Mouse (Mus musculus) cortical plate, adult 2 months (tissue): ENCODE measurements around the gene Nkap. TPM values are rescaled to one million over a fixed set of nuclear protein-coding genes. Genes with fewer than 3 reads are reported as not detected.
A peak's percentile ranks its signal among the peaks of the same experiment; 100 is the strongest.
"Not testable (repeated sequence)": the region's sequence is repeated elsewhere in the genome, so short reads cannot be mapped to it uniquely, and the experiment has no call there.

ENCODE experiments used
- H3K27ac ChIP-seq: fragments of 200-500 bp; 2 replicates; pipeline ENCODE4 v1.5.1; 2012; ENCODE audit warnings: low read length, control low read depth, inconsistent platforms; ENCODE audit not compliant: insufficient read depth
- H3K4me1 ChIP-seq: fragments of 200-500 bp; 2 replicates; pipeline ENCODE4 v1.6.1; 2011; ENCODE audit warnings: low read length; ENCODE audit not compliant: control insufficient read depth, insufficient read depth
- H3K4me3 ChIP-seq: fragments of 200-500 bp; 2 replicates; pipeline ENCODE4 v1.5.1; 2011; ENCODE audit warnings: mild to moderate bottlenecking, low read length, control low read depth; ENCODE audit not compliant: insufficient read depth
- CTCF ChIP-seq: fragments of 200-500 bp; IDR thresholded peaks from 2 replicates; pipeline ENCODE4 v1.5.1; 2011; ENCODE audit warnings: mild to moderate bottlenecking, control low read depth, low read length; ENCODE audit not compliant: insufficient read depth; ENCODE audit errors: extremely low read depth
- POLR2A ChIP-seq: fragments of 200-500 bp; IDR thresholded peaks from 2 replicates; pipeline ENCODE4 v1.6.1; 2011; ENCODE audit warnings: mild to moderate bottlenecking, low read length, control low read depth; ENCODE audit not compliant: insufficient read depth; ENCODE audit errors: extremely low read depth
- polyA plus RNA-seq: library from polyadenylated mRNA; depleted of rRNA; stranded (reverse); fragments of >200 nt; gene quantifications from 2 replicates; pipeline ENCODE4 v1.2.3, GENCODE M21; 2012

Nkap gene
- polyA plus RNA-seq, 1 experiment = 4.6 TPM

DNA sequence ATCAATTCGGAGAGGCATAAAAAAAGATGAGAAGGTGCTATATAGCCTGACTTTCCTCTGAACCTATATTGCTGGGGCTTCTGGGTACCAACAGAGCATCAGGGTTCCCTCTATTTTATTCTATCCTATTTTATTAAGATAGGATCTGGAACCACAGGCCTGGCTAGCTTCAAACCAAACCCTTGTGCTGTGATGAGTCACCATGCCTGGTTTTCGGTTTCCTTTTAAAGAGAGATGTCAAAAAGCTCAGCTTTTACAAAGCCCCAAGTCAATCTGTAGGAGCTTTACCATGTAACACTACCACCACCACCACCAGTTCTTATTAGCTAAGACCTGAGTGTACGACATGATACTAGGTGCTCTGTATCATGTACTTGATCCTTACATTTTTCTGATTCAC is 27.9 kb upstream of the Nkap start:
- no peak overlapping the region for H3K27ac ChIP-seq
- H3K4me3 ChIP-seq = no peak overlapping the region
- no peak for TF ChIP-seq CTCF
- H3K4me1 ChIP-seq = no peaks in the 10 kb centered on the region

DNA sequence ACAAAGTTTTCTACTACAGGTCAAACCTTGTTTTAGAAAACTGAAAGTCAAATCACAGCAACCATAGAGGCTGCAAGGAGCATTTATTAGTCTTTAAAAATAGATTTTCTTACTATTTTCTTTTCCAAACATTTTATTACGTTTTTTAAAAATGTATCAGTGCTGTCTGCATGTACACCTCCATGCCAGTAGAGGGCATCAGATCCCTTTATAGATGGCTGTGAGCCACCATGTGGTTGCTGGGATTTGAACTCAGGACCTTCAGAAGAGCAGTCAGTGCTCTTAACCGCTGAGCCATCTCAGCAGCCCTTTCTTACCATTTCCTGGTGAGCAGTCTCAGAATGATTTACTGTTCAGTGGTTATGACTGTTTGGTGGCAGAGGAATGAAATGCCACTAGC is 22.8 kb upstream of the Nkap start:
- H3K27ac ChIP-seq = no peak overlapping the region
- TF ChIP-seq POLR2A = no peak
- no peak for TF ChIP-seq CTCF
- H3K4me1 ChIP-seq = no peaks in the 10 kb centered on the region
- H3K4me3 ChIP-seq = no peak overlapping the region

DNA sequence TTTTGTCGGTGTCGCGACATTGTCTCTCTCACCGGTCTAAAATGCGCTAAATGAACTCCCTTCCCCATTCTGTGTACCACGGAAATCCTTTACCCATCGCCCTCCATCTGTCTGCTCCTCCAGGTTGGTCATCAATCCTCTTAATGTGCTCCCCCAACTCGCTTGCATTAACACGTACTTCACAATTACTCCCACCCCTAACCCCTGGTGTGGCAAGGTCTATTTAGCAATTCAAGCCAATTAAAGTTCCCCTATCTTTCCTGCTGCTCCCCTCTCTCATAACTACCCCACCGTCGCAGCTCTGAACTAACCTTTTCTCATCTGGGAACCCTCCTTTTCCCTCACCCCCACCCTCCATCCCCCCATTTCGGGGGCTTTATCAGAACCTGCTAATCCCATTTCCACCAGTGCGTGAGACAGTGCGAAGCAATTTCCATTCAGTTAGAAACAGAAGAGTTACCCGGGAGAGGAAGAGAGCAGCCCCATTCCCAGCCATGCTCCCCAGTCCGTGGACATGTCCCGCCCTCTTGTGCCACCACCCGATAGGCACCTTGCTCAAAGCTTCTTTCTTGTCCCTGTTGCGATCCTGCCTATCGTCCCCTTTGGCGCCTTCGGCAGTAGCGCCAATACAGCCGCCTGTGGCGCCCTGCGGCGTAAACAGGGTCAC is 16.9 kb upstream of the Nkap start:
- H3K4me1 ChIP-seq = no peaks in the 10 kb centered on the region
- H3K27ac ChIP-seq = peak overlapping the region; percentile 43; the same call in 1 of the 2 replicates
- H3K4me3 ChIP-seq = peak overlapping the region; percentile 92
- TF ChIP-seq CTCF = no peak
- TF ChIP-seq POLR2A = no peak

DNA sequence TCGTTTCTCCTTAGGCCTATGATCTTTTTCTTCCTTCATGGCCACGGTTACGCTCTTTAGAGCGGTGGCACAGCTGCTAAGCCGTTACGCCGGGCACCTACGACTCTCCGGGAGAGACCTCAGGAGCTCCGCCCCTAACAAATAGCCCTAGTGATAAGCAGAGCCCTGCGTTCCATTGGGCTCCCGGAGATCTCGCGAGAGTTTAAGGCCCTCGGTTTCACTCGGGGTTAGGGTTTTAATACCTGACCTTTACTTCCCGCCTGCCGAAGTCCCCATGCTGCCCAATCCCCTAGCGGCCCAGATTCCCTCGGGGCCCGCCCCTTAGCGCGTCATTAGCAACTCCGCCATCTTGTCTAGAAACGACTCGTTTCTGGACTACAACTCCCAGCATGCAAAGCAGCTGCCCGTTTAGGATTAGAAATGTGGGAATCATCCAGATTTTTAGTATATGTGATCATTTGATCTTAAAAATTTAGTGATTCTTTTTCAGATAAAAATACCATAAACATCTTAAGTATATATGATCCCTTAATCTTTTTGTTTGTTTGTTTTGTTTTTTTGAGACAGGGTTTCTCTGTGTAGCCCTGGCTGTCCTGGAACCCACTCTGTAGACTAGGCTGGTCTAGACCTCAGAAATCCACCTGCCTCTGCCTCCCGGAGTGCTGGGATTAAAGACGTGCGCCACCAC is 16.3 kb upstream of the Nkap start, which contains the start of gene Upf3b:
Gene Upf3b, minus strand, starts transcription at position 130 of the 688 bp plus-strand sequence.
- peak within 1 kb of the TSS; percentile 92 for H3K4me3 ChIP-seq
- H3K27ac ChIP-seq = peak within 1 kb of the TSS; percentile 43; the same call in 1 of the 2 replicates
- H3K4me1 ChIP-seq = no peaks in the 10 kb centered on the region
- TF ChIP-seq CTCF (no peak), POLR2A (peak; percentile 77; the same call in 1 of the 2 replicates)

DNA sequence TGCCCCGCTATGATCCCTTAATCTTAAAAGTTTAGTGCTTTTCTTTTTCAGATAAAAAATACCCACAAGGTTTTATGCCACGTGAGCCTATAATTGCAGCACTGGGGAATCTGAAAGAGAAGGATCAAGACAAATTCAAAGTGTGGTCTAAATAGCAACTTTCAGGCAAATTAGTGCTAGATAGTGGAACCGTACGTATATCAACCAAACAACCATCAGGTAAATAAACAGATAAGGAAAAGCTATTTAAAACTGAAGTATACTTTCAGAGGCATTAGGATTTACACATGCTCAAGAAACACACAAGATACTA is 15.8 kb upstream of the Nkap start:
- Histone ChIP-seq H3K27ac (no peak overlapping the region), H3K4me3 (no peak overlapping the region), H3K4me1 (no peaks in the 10 kb centered on the region)
- TF ChIP-seq CTCF (no peak), POLR2A (no peak)

DNA sequence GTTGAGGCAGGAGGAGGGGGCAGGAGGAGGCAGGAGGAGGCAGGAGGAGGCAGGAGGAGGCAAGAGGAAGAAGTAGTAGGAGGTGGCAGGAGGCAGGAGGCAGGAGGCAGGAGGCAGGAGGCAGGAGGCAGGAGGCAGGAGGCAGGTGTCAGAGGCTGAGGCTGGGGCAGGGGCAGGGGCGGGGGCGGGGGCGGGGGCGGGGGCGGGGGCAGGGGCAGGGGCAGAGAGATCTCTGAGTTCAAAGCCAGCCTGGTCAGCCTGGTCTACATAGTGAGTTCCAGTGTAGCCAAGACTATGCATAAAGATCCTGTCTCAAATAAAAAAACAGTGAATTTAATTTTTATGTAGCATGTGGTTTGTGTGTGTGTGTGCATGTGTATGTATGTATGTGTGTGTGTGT is 9.5 kb upstream of the Nkap start:
- Histone ChIP-seq H3K4me1 (no peaks in the 10 kb centered on the region), H3K4me3 (no peak overlapping the region), H3K27ac (no peak overlapping the region)
- TF ChIP-seq CTCF = no peak
- TF ChIP-seq POLR2A = no peak

DNA sequence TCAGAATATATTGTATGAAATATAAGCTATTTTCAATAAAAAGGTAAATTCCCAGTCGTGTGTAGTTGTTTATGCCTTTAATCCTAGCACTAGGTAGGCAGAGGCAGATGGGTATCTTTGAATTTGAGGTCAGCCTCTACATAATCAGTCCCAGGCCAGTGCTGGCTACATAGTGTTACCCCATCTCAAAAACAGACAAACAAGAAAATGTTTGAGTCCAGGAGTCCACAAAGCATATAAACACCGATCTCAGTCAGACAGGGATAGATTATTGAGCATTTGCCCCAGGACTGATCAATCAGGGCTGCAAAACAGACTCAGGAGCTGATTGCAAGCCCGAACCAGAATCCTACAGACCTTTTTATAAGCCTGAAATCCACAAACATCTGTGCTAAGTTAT is 7.0 kb upstream of the Nkap start:
- Histone ChIP-seq H3K27ac (no peak overlapping the region), H3K4me3 (no peak overlapping the region), H3K4me1 (no peaks in the 10 kb centered on the region)
- TF ChIP-seq POLR2A (no peak), CTCF (no peak)

DNA sequence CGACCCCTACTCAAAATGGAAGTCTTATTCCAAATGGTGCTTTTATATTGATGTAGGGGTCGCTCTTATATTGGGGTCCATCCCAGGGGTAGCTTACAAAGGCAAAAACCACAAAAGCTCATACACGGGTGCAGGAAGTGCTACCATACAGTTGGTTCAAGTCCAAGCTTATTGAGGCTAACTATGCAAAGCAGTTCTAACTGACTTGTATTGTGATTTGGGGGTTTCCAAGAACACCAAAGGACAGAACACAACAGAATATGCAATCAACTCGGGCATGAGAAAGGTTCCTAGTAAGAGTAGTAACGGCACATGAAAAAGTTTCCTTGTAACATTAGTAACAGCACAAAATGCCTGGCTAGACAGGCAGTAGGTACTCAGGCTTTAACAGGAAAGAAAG is 6.4 kb upstream of the Nkap start:
- TF ChIP-seq POLR2A = no peak
- TF ChIP-seq CTCF = no peak
- Histone ChIP-seq H3K27ac (no peak overlapping the region), H3K4me3 (no peak overlapping the region), H3K4me1 (no peaks in the 10 kb centered on the region)

DNA sequence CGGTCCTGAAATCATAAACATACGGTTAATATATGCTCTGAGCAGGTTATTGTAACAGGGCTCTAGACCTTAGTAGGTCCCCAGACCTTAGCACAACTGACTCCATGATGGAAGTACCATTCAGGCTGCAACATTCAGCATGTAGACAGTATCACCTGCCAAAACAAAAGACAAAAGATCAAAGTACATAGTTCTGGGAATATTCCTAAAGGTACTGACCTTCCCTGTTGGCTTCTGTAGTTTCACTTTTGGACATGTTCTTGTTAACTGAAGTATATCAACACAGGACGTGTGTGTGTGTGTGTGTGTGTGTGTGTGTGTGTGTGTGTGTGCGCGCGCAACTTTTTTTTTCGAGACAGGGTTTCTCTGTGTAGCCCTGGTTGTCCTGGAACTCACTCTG is 1.1 kb upstream of the Nkap start:
- Histone ChIP-seq H3K4me3 (no peak overlapping the region), H3K4me1 (no peaks in the 10 kb centered on the region; the same call in 1 of the 2 replicates), H3K27ac (no peak overlapping the region)
- no peak for TF ChIP-seq CTCF
- no peak for TF ChIP-seq POLR2A

DNA sequence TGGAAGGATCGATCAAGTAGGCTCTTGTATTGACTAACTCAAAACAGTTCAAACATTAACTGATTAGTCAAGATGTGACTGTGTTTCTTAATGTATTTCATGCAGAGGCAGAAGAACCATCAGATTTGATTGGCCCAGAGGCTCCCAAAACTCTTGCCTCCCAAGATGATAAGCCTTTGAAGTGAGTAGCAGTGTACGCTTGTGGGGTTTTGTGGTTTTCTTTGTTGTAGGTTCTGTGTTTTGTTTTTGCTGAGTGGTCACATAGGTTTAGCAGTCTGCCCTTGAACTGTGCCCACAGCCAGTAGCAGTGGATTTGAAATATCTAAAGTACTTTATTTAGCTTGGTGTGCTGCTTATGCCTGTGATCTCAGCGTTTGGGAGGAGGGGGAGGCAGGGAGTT is 15.1 kb downstream of the Nkap start:
- H3K27ac ChIP-seq = no peak overlapping the region
- no peak overlapping the region for H3K4me3 ChIP-seq
- no peaks in the 10 kb centered on the region for H3K4me1 ChIP-seq
- TF ChIP-seq POLR2A (no peak), CTCF (no peak)

DNA sequence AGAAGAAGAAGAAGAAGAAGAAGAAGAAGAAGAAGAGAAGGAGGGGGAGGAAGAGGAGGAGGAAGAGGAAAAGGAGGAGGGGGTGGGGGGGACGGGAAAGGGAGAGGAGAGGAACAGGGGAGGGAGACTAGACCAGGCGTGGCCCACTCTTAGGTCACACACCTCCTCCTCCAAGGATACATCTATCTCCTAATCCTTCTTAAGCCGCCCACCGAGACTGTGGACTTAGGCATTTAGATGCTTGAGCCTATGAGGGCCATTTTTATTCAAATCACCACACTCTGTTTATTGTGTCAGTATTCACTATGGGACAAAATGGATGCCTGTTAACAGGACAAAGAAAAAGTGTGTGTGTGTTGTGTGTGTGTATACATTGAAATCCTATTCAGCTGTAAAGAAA is 17.9 kb downstream of the Nkap start:
- not testable (repeated sequence) for H3K27ac ChIP-seq, H3K4me3 ChIP-seq, H3K4me1 ChIP-seq
